Mouse (Mus musculus): ENCODE measurements around the gene Hist1h4k.
"Not testable (repeated sequence)": the region's sequence is repeated elsewhere in the genome, so short reads cannot be mapped to it uniquely, and the experiment has no call there.

The Hist1h4k gene

GRCm38 (mm10) chr13:21722993-21723836 is 27.1 kb downstream of the Hist1h4k start:
- in situ Hi-C loops (cut with MboI; ENCODE audit: low pct_unique_long_range_greater_than_20kb in 1 of 2, low sequenced_read_pairs in 2 of 2, unreplicated experiment in 1 of 2): no loop called here

- in situ Hi-C loops (cut with MboI; ENCODE audit: low pct_unique_long_range_greater_than_20kb in 1 of 2, low sequenced_read_pairs in 2 of 2, unreplicated experiment in 1 of 2): no loop called here
Measured at GRCm38 (mm10) chr13:21722373-21722925, 27.9 kb downstream of the Hist1h4k start.

GRCm38 (mm10) chr13:21721757-21722372 is 28.4 kb downstream of the Hist1h4k start, which contains the start of gene Hist1h2bm:
Hist1h2bm (plus strand) TSS chr13:21722044.
- in situ Hi-C loops (cut with MboI; ENCODE audit: low pct_unique_long_range_greater_than_20kb in 1 of 2, low sequenced_read_pairs in 2 of 2, unreplicated experiment in 1 of 2): not testable (repeated sequence)

GRCm38 (mm10) chr13:21721107-21721756 is 29.1 kb downstream of the Hist1h4k start:
- in situ Hi-C loops (cut with MboI; ENCODE audit: low pct_unique_long_range_greater_than_20kb in 1 of 2, low sequenced_read_pairs in 2 of 2, unreplicated experiment in 1 of 2): not testable (repeated sequence)

- in situ Hi-C loops (cut with MboI; ENCODE audit: low pct_unique_long_range_greater_than_20kb in 1 of 2, low sequenced_read_pairs in 2 of 2, unreplicated experiment in 1 of 2): loop anchor here in 1 of 2 experiments (10.0 kb wide), 1 partner anchor 316 kb away; the partner anchor contains the start of genes Hist1h2ah and Hist1h2bk
Measured at GRCm38 (mm10) chr13:21718381-21719080, 31.8 kb downstream of the Hist1h4k start.

- in situ Hi-C loops (cut with MboI; ENCODE audit: low pct_unique_long_range_greater_than_20kb in 1 of 2, low sequenced_read_pairs in 2 of 2, unreplicated experiment in 1 of 2): loop anchor here in 1 of 2 experiments (10.0 kb wide), 1 partner anchor 317 kb away; the partner anchor contains the start of genes Hist1h2ah and Hist1h2bk
Measured at GRCm38 (mm10) chr13:21717397-21718357, 32.6 kb downstream of the Hist1h4k start, which contains the start of gene Hist1h3h. Hist1h3h (plus strand) TSS chr13:21717659.

- in situ Hi-C loops (cut with MboI; ENCODE audit: low pct_unique_long_range_greater_than_20kb in 1 of 2, low sequenced_read_pairs in 2 of 2, unreplicated experiment in 1 of 2): loop anchor here in 1 of 2 experiments (10.0 kb wide), 1 partner anchor 318 kb away; the partner anchor contains the start of genes Hist1h2ah and Hist1h2bk
Measured at GRCm38 (mm10) chr13:21716540-21717391, 33.5 kb downstream of the Hist1h4k start.

- in situ Hi-C loops (cut with MboI; ENCODE audit: low pct_unique_long_range_greater_than_20kb in 1 of 2, low sequenced_read_pairs in 2 of 2, unreplicated experiment in 1 of 2): loop anchor here in 1 of 2 experiments (10.0 kb wide), 1 partner anchor 319 kb away; the partner anchor contains the start of genes Hist1h2ah and Hist1h2bk
Measured at GRCm38 (mm10) chr13:21715864-21716539, 34.3 kb downstream of the Hist1h4k start, which contains the start of the genes Hist1h2bl and Hist1h2ai. Hist1h2bl (minus strand) TSS chr13:21716143. Hist1h2ai (plus strand) TSS chr13:21716422.

- in situ Hi-C loops (cut with MboI; ENCODE audit: low pct_unique_long_range_greater_than_20kb in 1 of 2, low sequenced_read_pairs in 2 of 2, unreplicated experiment in 1 of 2): loop anchor here in 1 of 2 experiments (10.0 kb wide), 1 partner anchor 320 kb away; the partner anchor contains the start of genes Hist1h2ah and Hist1h2bk
Measured at GRCm38 (mm10) chr13:21715131-21715863, 35.0 kb downstream of the Hist1h4k start.

GRCm38 (mm10) chr13:21714725-21715124 is 35.6 kb downstream of the Hist1h4k start:
- in situ Hi-C loops (cut with MboI; ENCODE audit: low pct_unique_long_range_greater_than_20kb in 1 of 2, low sequenced_read_pairs in 2 of 2, unreplicated experiment in 1 of 2): loop anchor here (5.0 to 10.0 kb wide), 2 partner anchors 313 to 320 kb away; partner anchors contain the start of genes Hist1h2ah (in 1 of the 2) and Hist1h2bk (in 1 of the 2)

- in situ Hi-C loops (cut with MboI; ENCODE audit: low pct_unique_long_range_greater_than_20kb in 1 of 2, low sequenced_read_pairs in 2 of 2, unreplicated experiment in 1 of 2): loop anchor here (5.0 to 10.0 kb wide), 2 partner anchors 316 to 323 kb away; partner anchors contain the start of genes Hist1h2ah (in 1 of the 2) and Hist1h2bk (in 1 of the 2)
Measured at GRCm38 (mm10) chr13:21711698-21712097, 38.6 kb downstream of the Hist1h4k start.

GRCm38 (mm10) chr13:21710821-21711525 is 39.3 kb downstream of the Hist1h4k start:
- in situ Hi-C loops (cut with MboI; ENCODE audit: low pct_unique_long_range_greater_than_20kb in 1 of 2, low sequenced_read_pairs in 2 of 2, unreplicated experiment in 1 of 2): loop anchor here (5.0 to 10.0 kb wide), 2 partner anchors 316 to 324 kb away; partner anchors contain the start of genes Hist1h2ah (in 1 of the 2) and Hist1h2bk (in 1 of the 2)

- in situ Hi-C loops (cut with MboI; ENCODE audit: low pct_unique_long_range_greater_than_20kb in 1 of 2, low sequenced_read_pairs in 2 of 2, unreplicated experiment in 1 of 2): loop anchor here (5.0 to 10.0 kb wide), 2 partner anchors 317 to 325 kb away; partner anchors contain the start of genes Hist1h2ah (in 1 of the 2) and Hist1h2bk (in 1 of the 2)
Measured at GRCm38 (mm10) chr13:21710031-21710711, 40.1 kb downstream of the Hist1h4k start.

Data from mouse embryonic stem cell (cell line).